Mouse (Mus musculus) forebrain, embryonic 14.5 days (tissue): ENCODE results near the gene Nes. TPM values are rescaled to one million over a fixed set of nuclear protein-coding genes. Genes with fewer than 3 reads are reported as not detected.

Source experiments
- polyA plus RNA-seq: library from polyadenylated mRNA; unstranded; fragments of >200 nt; fragmentation: Nextera tagmentation; extraction: Ambion mirVana; gene quantifications from 2 replicates; pipeline ENCODE4 v1.2.1, GENCODE M21; 2014

Nes gene
- polyA plus RNA-seq, 1 experiment from 2014 or later: 23.1 TPM

Other genes starting within 250 kb of the Nes start
- 0.13 and 0.62 TPM in 2 replicates for gene Lrrc71, start 222.5 kb upstream of the Nes start, polyA plus RNA-seq
- gene Ntrk1, start 175.9 kb upstream of the Nes start, polyA plus RNA-seq: 0.74 and 0.94 TPM in 2 replicates
- 0.62 and 0.66 TPM in 2 replicates for gene Insrr, start 174.1 kb upstream of the Nes start, polyA plus RNA-seq
- 5.2 and 6.0 TPM in 2 replicates for gene Pear1, start 146.8 kb upstream of the Nes start, polyA plus RNA-seq
- not detected in 2 replicates for gene Sh2d2a, start 124.3 kb upstream of the Nes start, polyA plus RNA-seq
- 16.1 and 18.5 TPM in 2 replicates for gene Prcc, start 85.5 kb upstream of the Nes start, polyA plus RNA-seq
- 99.1 and 137 TPM in 2 replicates for gene Hdgf, start 64.8 kb upstream of the Nes start, polyA plus RNA-seq
- gene Mrpl24, start 51.6 kb upstream of the Nes start, polyA plus RNA-seq: 69.5 and 71.2 TPM in 2 replicates
- 17.9 and 20.0 TPM in 2 replicates for gene Isg20l2, start 40.8 kb upstream of the Nes start, polyA plus RNA-seq
- 15.6 and 20.2 TPM in 2 replicates for gene Rrnad1, start 40.4 kb upstream of the Nes start, polyA plus RNA-seq
- gene Crabp2, start 22.4 kb upstream of the Nes start, polyA plus RNA-seq: 32.8 and 35.9 TPM in 2 replicates
- gene Bcan, start 29.2 kb downstream of the Nes start, polyA plus RNA-seq: 13.5 and 21.9 TPM in 2 replicates
- 0.52 TPM in 1 of 2 replicates, not detected in the other for gene Hapln2, start 56.5 kb downstream of the Nes start, polyA plus RNA-seq
- gene Gpatch4, start 72.0 kb downstream of the Nes start, polyA plus RNA-seq: 22.9 and 25.2 TPM in 2 replicates
- 171 and 192 TPM in 2 replicates for gene Naxe, start 87.4 kb downstream of the Nes start, polyA plus RNA-seq
- gene Ttc24, start 107.2 kb downstream of the Nes start, polyA plus RNA-seq: not detected in 2 replicates
- gene Iqgap3, start 110.9 kb downstream of the Nes start, polyA plus RNA-seq: 7.6 and 8.1 TPM in 2 replicates
- 17.3 and 20.4 TPM in 2 replicates for gene Mef2d, start 171.3 kb downstream of the Nes start, polyA plus RNA-seq